Mouse (Mus musculus) cerebellum, postnatal 14 days (tissue): ENCODE measurements around the gene Nyap1.

Source experiments
- DNase-seq, 2 experiments: peaks; one replicate each; pipeline ENCODE4 v3.0.0; 2021; ENCODE audit warnings: mixed read lengths in 2 of 2

Gene Nyap1

DNA sequence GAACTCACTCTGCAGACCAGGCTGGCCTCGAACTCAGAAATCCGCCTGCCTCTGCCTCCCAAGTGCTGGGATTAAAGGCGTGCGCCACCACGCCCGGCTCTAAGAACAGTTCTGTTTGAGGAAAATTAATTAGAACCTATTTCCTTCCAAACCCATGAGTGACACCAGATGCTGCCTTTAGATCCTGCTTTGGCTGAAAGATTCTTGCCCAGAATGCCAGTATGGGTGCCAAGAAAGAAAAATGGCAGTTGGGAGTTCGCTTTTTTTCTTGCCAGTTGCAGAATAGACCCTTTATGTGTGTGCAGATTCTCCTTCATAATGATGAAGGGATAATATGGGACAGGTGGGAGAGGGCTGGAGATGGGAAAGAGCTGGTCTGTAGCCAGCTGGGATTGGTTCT is 2.8 kb upstream of the Nyap1 start:
- no peak for DNase-seq

DNA sequence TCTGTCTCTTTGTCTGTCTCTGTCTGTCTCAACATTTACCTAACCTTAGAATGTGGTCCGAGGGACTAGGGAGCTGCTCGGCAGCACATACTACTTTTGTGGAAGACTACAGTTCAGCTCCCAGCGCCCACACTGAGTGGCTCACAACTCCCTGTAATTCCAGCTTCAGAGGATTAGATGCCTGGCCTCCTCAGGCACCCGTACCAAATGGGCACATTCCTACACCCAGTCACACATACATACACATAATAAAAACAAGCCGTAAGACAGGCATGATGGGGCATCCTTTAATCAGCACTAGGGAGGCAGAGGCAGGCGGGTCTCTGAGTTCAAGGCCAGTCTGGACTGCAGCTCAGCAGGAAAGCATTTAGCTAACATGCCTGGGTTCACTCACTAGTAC is 1.4 kb upstream of the Nyap1 start:
- no peak for DNase-seq

DNA sequence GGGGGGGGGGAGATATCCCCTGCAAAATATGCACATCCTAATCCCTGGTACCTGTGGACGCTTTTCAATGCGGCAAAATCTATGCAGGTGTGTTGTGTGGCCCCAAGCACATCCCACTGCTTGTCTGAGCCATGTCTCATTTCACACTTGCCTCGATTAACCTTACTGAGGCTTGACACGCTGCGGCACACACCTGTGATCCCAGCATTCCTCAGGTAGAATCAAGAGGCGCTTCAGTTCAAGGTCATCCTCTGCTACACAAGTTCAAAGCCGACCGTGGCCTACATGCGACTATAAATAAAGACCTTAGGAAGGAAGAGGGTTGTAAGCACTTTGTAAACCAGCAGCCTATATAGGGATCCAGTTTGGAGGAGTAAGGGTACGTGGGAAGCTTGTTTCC is 641 bp upstream of the Nyap1 start:
- no peak for DNase-seq

GRCm38 (mm10) chr5:137740506-137740905 is 901 bp downstream of the Nyap1 start:
- DNase-seq: no peak

DNA sequence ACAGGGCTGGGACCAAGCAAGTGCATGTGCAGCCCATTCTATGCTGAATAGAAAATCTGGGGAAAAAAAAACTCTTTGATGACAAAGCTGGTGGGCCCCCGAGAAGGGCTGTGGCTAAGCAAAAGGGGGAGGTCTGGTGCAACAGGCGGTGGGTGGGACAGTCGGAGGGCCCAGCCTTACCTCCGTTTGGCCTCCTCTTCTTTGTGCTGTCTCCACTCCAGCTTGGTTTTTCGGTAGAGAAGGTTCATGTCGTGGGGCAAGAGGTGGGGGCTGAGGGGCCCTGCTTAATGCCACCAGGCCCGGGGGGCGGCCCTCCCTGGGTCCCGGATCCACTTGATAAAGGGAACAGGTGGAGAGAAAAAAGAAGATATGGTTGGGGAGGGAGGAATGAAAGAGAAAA is 1.9 kb downstream of the Nyap1 start:
- DNase-seq: no peak

GRCm38 (mm10) chr5:137738516-137738915 is 2.9 kb downstream of the Nyap1 start:
- no peak for DNase-seq

DNA sequence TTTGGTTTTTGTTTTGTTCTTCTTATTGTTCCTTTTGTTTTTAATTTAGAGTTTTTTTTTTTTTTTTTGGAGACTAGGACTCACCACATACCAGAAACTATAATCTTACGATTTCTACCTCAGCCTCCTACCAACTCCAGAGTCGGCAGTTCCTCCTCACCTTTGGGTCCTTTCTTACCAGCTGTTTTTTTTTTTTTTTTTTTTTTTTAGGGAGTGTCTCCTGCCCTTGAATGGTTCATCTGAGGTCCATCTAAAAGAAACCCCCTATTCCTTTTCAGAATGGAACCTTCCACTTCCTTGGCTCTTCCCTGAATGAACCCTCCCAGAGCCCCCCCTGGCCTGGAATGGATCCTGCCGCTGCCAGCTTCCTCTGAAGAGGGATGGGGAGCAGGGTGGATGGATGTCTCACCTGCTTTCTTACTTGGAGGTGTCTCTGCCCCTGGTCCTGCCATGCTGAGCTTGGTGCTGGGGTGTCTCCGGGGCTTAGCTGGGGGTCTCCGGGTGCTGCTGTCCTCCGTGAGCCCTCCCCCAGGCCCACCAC is 3.9 kb downstream of the Nyap1 start:
- DNase-seq: peak in 1 of 2 experiments; percentile 66

DNA sequence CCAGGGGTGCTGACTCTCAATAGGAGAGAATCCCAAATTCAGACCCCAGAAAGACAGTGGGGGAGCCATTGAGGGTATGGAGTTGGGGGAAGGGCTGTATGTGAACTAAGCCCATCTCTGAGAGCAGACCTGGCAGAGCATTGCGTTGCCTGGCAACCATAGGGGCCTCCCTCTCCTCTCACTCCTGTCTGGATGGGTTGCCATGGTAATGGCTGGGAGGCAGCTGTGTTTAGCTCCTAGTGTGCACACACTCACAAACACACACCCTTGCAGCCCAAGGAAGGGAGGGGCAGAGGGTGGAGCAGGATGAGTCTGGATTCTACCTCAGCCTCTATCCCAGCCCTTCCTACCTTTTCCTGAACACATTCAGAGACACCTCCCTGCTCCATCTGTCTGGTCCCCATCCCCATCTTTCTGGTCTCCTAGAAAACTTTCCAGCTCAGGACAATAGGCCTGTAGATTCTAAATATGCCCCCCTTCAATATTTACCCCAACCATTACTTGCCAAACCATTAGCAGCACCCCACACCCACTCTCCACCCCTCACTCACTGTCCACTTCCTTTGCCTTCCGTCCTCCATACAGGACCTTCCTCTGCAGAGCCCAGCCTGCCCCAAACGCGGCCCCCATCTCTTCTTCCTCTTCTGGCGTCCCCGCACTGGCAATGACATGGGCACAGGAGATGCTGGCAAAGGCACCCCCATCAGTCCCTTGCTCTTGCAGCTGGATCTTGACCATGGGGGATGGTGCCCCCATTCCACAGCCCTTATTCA is 6.9 kb downstream of the Nyap1 start:
- peak; percentile 70 to 75 for DNase-seq

DNA sequence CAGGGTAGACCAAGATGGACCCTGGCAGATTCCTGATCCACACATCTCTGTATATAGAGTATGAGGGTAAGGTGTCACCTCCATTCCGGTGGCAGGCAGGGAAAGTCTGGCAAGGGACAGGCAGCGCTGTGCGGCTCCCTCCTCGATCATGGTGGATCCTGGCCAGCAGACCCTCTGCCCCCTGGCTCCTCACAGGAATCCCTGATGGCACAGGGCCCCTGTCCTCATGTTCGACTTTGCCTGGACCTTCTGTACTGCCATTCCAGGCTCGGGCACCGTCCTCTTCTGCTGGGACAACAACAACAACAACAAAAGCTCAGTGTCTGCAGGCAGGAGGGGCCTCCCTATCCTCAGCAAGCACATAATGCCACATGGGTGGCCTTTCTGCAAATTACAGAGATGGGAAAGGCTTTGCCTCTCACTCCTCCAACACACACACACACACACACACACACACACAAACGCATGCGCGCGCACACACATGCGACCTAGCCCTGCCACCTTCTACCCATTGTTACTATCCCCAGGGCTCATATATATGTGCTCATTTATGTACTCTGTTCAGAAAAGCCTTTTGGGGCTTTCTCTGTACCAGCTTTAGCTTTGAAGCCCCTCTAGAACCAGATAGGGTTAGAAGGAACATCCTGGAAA is 7.6 kb downstream of the Nyap1 start:
- no peak for DNase-seq

DNA sequence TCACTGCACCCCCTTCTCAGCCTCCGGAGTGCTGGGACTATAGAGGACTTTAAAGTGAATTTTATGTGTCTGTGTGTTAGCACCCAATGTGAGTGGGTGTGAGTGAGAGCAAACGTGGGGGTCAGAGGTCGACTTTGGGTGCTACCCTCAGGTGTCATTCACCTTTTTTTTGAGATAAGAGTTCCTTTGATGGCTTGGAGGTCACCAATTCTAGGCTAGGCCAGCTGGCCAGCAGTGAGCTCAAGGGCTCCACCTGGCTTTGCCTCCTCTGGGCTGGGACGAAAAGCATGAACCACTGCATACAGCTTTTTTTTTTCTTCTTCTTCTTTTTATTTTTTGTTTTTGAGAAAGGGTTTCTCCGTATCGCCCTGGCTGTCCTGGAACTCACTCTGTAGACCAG is 14.6 kb downstream of the Nyap1 start:
- no peak for DNase-seq

GRCm38 (mm10) chr5:137723840-137724239 is 17.6 kb downstream of the Nyap1 start:
- DNase-seq: no peak

GRCm38 (mm10) chr5:137720558-137721164 is 20.7 kb downstream of the Nyap1 start:
- DNase-seq: peak in 1 of 2 experiments; percentile 42

DNA sequence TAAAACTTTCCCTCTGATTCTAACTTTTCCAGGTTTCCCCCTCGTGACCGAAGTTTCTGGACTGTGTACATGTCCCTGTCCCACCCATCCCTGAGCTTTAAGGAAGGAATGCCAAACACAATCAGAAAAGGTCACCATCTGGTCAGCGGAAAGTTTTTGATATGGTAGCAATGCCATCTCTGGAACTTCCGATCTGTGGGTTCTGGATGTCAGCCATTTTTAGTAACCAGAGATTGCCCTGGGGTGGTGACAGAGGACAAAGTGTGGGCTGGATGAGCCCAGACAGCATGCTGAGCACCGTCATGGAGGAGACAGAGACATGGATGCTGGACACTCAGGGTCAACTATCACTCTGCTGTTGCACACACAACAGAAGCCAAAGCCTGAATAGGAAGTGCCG is 22.3 kb downstream of the Nyap1 start:
- no peak for DNase-seq

- no peak for DNase-seq
Observed at GRCm38 (mm10) chr5:137718020-137718790, 23.2 kb downstream of the Nyap1 start.

GRCm38 (mm10) chr5:137715685-137716084 is 25.7 kb downstream of the Nyap1 start:
- DNase-seq: no peak

GRCm38 (mm10) chr5:137713454-137713853 is 28.0 kb downstream of the Nyap1 start:
- DNase-seq: no peak

GRCm38 (mm10) chr5:137706913-137707633 is 34.3 kb downstream of the Nyap1 start:
- DNase-seq: peak; percentile 77 to 86

- no peak for DNase-seq
Observed at GRCm38 (mm10) chr5:137705242-137705641, 36.2 kb downstream of the Nyap1 start.

DNA sequence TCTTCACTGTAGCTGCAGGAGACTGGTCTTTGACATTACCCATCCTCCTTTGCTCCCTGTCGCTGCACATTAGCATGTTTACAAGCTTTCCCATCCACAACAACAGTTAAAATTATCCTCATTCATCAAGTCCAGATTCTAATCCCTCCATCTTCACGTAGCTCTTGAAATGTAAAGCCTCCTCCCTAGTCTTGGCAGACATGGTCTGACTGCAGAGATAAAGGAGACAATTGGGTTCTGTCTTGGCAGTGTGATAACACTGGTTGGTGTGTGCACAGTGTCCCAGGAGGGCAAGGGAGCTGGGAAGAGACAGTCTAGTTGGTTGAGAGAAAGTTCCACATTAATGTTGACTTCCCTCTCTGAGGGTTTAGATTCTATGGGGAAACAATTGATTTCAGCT is 41.6 kb downstream of the Nyap1 start:
- no peak for DNase-seq

- DNase-seq: no peak
Observed at GRCm38 (mm10) chr5:137699080-137699479, 42.3 kb downstream of the Nyap1 start.

- no peak for DNase-seq
Observed at GRCm38 (mm10) chr5:137695930-137696329, 45.5 kb downstream of the Nyap1 start.

GRCm38 (mm10) chr5:137694796-137695195 is 46.6 kb downstream of the Nyap1 start:
- no peak for DNase-seq
